Comparison of ENCODE assay signal across 9 mouse cellular contexts in the genomic region with DNA sequence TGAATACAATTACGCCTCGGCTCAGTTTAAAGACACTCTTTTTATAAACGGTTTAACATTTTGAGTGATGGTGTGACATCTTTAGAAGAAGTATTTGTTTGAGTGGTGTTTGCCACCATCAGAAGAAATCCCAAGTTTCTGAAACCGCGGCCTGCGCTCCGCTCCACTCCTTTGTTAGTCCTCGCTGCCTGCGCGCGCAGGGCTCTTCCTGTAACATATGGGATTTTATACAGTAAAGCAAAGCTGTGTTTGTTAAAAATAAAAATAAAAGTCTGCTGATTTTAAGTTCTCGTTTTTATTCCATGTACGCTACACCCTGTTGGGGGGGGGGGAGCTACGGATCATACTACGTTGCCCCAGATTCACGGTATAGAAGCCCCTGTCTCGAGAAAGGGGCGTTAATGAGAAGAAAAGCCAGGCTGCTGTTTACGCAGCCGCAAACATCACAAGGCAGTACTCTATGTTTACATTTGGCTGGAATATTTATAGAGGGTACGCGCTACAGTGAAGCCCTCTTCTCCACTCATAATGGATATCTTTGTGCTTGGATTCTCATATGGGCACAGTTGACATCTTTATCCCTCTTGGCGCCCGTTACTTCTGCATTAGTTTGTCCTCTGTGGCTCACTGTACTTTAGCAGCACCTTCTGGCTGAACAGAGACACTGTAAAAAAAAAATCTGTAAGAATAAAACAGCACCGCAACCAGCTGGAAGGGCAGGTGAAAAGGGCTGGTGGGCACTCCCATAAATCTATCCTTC.
DNase-seq lines count a peak whose midpoint lies in the region; ATAC-seq and TF ChIP-seq lines count a peak whose summit lies in the region.
"Had no signal": no experiment of that assay in that cellular context is flagged by ENCODE, and none has a peak within 500 bp of the region (broad histone marks: within the 10 kb centered on the region; RNA-seq: fewer than 3 reads in every experiment).

No protein-coding gene starts in this region.

- H3K9ac ChIP-seq in kidney, embryonic 15.5 days: no peak overlapping the region
- no peak overlapping the region for H3K9ac ChIP-seq in limb, embryonic 13.5 days
- H3K9ac ChIP-seq: liver, embryonic 15.5 days had no signal

- H3K27ac ChIP-seq in kidney, embryonic 15.5 days: no peak overlapping the region
- peak overlapping the region; percentile 12; the same call in 1 of the 2 replicates for H3K27ac ChIP-seq in limb, embryonic 13.5 days
- H3K27ac ChIP-seq: liver, embryonic 15.5 days had no signal

- no peaks in the 10 kb centered on the region for H3K36me3 ChIP-seq in kidney, embryonic 15.5 days
- no peaks in the 10 kb centered on the region for H3K36me3 ChIP-seq in E14TG2a.4 (ENCODE audit: insufficient read depth, low read length)
- no peaks in the 10 kb centered on the region for H3K36me3 ChIP-seq in limb, embryonic 13.5 days
- H3K36me3 ChIP-seq: liver, embryonic 15.5 days had no signal

- intact Hi-C loops in heart, postnatal 14 days (cut with DNase I): loop anchor here (5.0 to 10.0 kb wide), 2 partner anchors 1357 to 1589 kb away; no protein-coding TSS in a partner anchor

- peaks cover 5% of the 10 kb centered on the region; the same call in 1 of the 2 replicates for H3K27me3 ChIP-seq in kidney, embryonic 15.5 days
- H3K27me3 ChIP-seq in E14TG2a.4 (ENCODE audit: insufficient read depth, low read length): 0 out of 2 replicates have a peak, but pooled peaks cover 2% of the 10 kb centered on the region
- H3K27me3 ChIP-seq in limb, embryonic 13.5 days: no peaks in the 10 kb centered on the region
- H3K27me3 ChIP-seq: liver, embryonic 15.5 days had no signal

- WGBS in kidney, embryonic 15.5 days: 70% methylated on average over 25 of the region's 25 CpGs
- 66% methylated on average over 25 of the region's 25 CpGs for WGBS in limb, embryonic 13.5 days

- H3K4me2 ChIP-seq in kidney, embryonic 15.5 days: peak overlapping the region; percentile 43
- peak overlapping the region; percentile 46 for H3K4me2 ChIP-seq in limb, embryonic 13.5 days (replicated peaks)
- H3K4me2 ChIP-seq: liver, embryonic 15.5 days had no signal

- no peak for ATAC-seq in kidney, embryonic 15.5 days (replicated peaks; ENCODE audit: low FRiP score)
- ATAC-seq in frontal cortex, adult (ENCODE audit: low TSS enrichment): peak; percentile 89
- peak; percentile 60; the same call in 1 of the 2 replicates for ATAC-seq in limb, embryonic 13.5 days (ENCODE audit: low FRiP score, low read depth)

- 0 out of 2 replicates have a peak, but pooled peaks cover 3% of the 10 kb centered on the region for H3K4me1 ChIP-seq in kidney, embryonic 15.5 days
- peaks cover 5% of the 10 kb centered on the region for H3K4me1 ChIP-seq in E14TG2a.4 (replicated peaks; ENCODE audit: low read depth, low read length)
- H3K4me1 ChIP-seq in limb, embryonic 13.5 days: no peaks in the 10 kb centered on the region
- H3K4me1 ChIP-seq: liver, embryonic 15.5 days had no signal

- no peaks in the 10 kb centered on the region for H3K9me3 ChIP-seq in kidney, embryonic 15.5 days (replicated peaks)
- no peaks in the 10 kb centered on the region for H3K9me3 ChIP-seq in E14TG2a.4 (ENCODE audit: low read length)
- H3K9me3 ChIP-seq in limb, embryonic 13.5 days: no peaks in the 10 kb centered on the region
- H3K9me3 ChIP-seq: liver, embryonic 15.5 days had no signal

- no peak overlapping the region for H3K4me3 ChIP-seq in kidney, embryonic 15.5 days (replicated peaks)
- peak overlapping the region; percentile 32 for H3K4me3 ChIP-seq in E14TG2a.4 (replicated peaks; ENCODE audit: low read length)
- H3K4me3 ChIP-seq in limb, embryonic 13.5 days: 0 out of 2 replicates have a peak overlapping the region, but pooled peaks have one; percentile 9
- H3K4me3 ChIP-seq: liver, embryonic 15.5 days had no signal

- no peak for TF ChIP-seq CTCF in E14TG2a.4 (conservative IDR thresholded peaks at IDR 0.05; ENCODE audit: low read length)

- no peak for DNase-seq in kidney, postnatal 25 days
- peak; percentile 47 for DNase-seq in right cerebral cortex, postnatal 25 days
- no peak for DNase-seq in heart, postnatal 14 days
- DNase-seq in embryo, embryonic 11 days: no peak
